Mouse (Mus musculus) stomach, embryonic 16.5 days (tissue): Measurements from ENCODE around the gene Akap4. TPM values are rescaled to one million over a fixed set of nuclear protein-coding genes. Genes with fewer than 3 reads are reported as not detected.

ENCODE experiments used
- ATAC-seq: fragments of 200-750 bp; cut with Nextera tagmentation; 2 replicates; pipeline ENCODE4 v1.8.0; 2017; ENCODE audit warnings: moderate number of reproducible peaks, moderate TSS enrichment; ENCODE audit not compliant: insufficient read depth, low FRiP score
- H3K27ac ChIP-seq: fragments of 300-500 bp; sonication (generic); 2 replicates; pipeline ENCODE4 v1.5.1; 2014; ENCODE audit warnings: low read length
- H3K27me3 ChIP-seq: fragments of 300-500 bp; sonication (generic); 2 replicates; pipeline ENCODE4 v1.6.1; 2014; ENCODE audit warnings: low read length, control low read depth, mixed read lengths; ENCODE audit not compliant: control insufficient read depth, insufficient read depth
- H3K36me3 ChIP-seq: fragments of 300-500 bp; sonication (generic); 2 replicates; pipeline ENCODE4 v1.6.1; 2014; ENCODE audit warnings: low read length; ENCODE audit not compliant: control insufficient read depth, insufficient read depth
- H3K4me1 ChIP-seq: fragments of 300-500 bp; sonication (generic); 2 replicates; pipeline ENCODE4 v1.6.1; 2014; ENCODE audit warnings: low read length, control low read depth, mixed read lengths; ENCODE audit not compliant: control insufficient read depth, insufficient read depth
- H3K4me2 ChIP-seq: fragments of 300-500 bp; sonication (generic); 2 replicates; pipeline ENCODE4 v1.6.1; 2014; ENCODE audit warnings: low read depth, low read length, mixed read lengths
- H3K4me3 ChIP-seq: fragments of 300-500 bp; sonication (generic); replicated peaks from 2 replicates; pipeline ENCODE4 v1.5.1; 2014; ENCODE audit warnings: mild to moderate bottlenecking, low read length
- H3K9ac ChIP-seq: fragments of 300-500 bp; sonication (generic); 2 replicates; pipeline ENCODE4 v1.6.1; 2014; ENCODE audit warnings: low read length
- H3K9me3 ChIP-seq: fragments of 300-500 bp; sonication (generic); replicated peaks from 2 replicates; pipeline ENCODE4 v1.6.1; 2016; ENCODE audit warnings: low read length, control low read depth; ENCODE audit not compliant: control insufficient read depth
- WGBS: fragments of 180-500 bp; shearing (Covaris S2); extraction: QIAGEN DNeasy Blood & Tissue Kit; methylation state at CpG from one replicate; pipeline ENCODE4 v1.1.7; 2014; 5-methylcytosine and 5-hydroxymethylcytosine counted together
- polyA plus RNA-seq: library from polyadenylated mRNA; unstranded; fragments of >200 nt; fragmentation: Nextera tagmentation; extraction: Ambion mirVana; gene quantifications from 2 replicates; pipeline ENCODE4 v1.2.1, GENCODE M21; 2015

Gene Akap4
- polyA plus RNA-seq = not detected in 2 replicates

DNA sequence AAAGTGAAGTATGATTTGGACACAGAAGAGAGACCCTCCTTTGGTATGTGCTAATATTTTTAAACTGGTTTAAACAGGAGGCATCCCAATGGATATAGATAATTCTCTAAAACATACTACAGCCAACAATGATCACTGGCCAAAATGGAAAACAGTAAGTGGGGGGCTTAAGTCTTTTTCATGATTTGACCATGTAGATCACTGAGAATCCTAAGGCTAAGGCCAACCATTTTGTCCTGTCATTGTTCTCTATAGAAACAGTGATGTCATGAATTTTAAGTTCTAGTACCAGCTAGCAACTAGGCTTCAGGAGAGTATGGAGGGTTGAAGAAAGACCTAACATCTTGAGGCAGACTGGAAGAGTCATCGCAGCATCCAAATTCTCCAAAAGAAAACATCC, at the start of gene Akap4:
Gene Akap4, plus strand, starts transcription at position 301 of the 400 bp plus-strand sequence.
- no peak within 1 kb of the TSS for H3K4me3 ChIP-seq
- H3K9ac ChIP-seq = no peak within 1 kb of the TSS
- no peaks in the 10 kb centered on the region for H3K36me3 ChIP-seq
- WGBS = 100% methylated on average over 1 of the region's 1 CpGs
- no peak within 1 kb of the TSS for H3K4me2 ChIP-seq
- no peak for ATAC-seq
- H3K27ac ChIP-seq = no peak within 1 kb of the TSS
- H3K9me3 ChIP-seq = no peaks in the 10 kb centered on the region
- H3K27me3 ChIP-seq = no peaks in the 10 kb centered on the region
- H3K4me1 ChIP-seq = no peaks in the 10 kb centered on the region

DNA sequence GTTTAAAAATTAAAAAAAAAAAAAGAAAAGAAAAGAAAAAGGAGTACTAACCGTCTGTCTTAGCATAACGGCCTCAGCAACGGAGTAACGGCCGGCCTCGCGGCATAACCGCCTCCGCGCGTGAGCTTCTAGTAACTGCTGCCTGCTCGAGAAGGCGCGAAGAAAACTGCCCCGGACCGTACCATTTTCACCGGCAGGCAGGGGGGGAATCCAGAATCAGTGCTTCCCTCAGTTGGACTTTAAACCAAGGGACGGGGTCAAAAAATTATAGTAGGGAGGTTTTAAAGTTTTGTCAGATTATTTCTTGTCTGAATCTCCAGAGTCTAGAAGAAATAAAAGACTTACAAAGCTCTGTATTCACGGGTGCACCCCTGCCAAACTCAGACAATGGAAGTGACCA, 25.8 kb upstream of the Akap4 start, which contains the start of gene Ccnb3:
Gene Ccnb3, minus strand, starts transcription at position 101 of the 400 bp plus-strand sequence.
- 92% methylated on average over 19 of the region's 19 CpGs for WGBS
- Histone ChIP-seq H3K27ac (no peak within 1 kb of the TSS), H3K9ac (no peak within 1 kb of the TSS), H3K27me3 (no peaks in the 10 kb centered on the region), H3K36me3 (no peaks in the 10 kb centered on the region), H3K4me2 (no peak within 1 kb of the TSS), H3K4me3 (no peak within 1 kb of the TSS), H3K4me1 (no peaks in the 10 kb centered on the region), H3K9me3 (no peaks in the 10 kb centered on the region)
- no peak for ATAC-seq

DNA sequence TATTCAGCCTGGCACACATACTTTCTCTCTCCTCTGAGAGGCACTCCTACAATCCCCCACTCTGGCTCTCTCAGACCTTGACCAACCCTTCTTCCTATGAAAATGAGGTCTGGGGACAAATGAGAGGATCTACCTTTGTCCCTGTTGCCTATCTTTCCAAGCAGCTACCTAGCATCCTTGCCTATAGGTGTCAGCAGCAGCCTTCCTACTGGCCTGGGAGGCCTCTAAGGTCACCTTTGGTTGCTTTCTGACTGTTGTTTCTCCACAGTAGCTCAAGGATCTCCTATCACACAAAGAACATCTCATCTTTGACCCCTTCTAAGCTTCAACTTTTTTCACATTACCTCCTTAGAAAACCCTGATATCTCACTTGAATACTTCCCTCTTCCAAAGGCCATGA, 10.3 kb upstream of the Akap4 start:
- Histone ChIP-seq H3K27ac (no peak overlapping the region), H3K36me3 (no peaks in the 10 kb centered on the region), H3K27me3 (no peaks in the 10 kb centered on the region), H3K9ac (no peak overlapping the region), H3K4me3 (no peak overlapping the region), H3K4me1 (no peaks in the 10 kb centered on the region), H3K4me2 (no peak overlapping the region), H3K9me3 (no peaks in the 10 kb centered on the region)
- no peak for ATAC-seq

DNA sequence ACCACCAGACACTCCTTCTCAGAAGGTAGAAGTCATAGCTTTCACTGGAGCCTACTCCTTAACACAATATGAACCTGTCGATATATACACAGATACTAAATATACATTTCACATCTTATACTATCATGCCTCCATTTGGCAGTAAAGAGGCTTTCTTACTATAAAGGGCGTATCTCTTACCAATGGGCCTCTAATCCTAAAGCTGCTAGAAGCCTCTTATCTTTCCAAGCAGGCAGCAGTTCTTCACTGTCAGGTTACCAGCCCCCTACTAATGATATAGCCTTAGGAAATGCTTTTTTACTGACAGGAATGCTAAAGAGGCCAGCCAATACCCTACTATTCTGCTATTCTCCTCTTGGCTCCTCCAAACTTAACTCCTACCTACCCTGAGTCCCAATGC, 9.7 kb upstream of the Akap4 start:
- Histone ChIP-seq H3K27ac (no peak overlapping the region), H3K27me3 (no peaks in the 10 kb centered on the region), H3K4me3 (no peak overlapping the region), H3K9me3 (no peaks in the 10 kb centered on the region), H3K36me3 (no peaks in the 10 kb centered on the region), H3K9ac (no peak overlapping the region), H3K4me1 (no peaks in the 10 kb centered on the region), H3K4me2 (no peak overlapping the region)
- no peak for ATAC-seq
- 76% methylated on average over 2 of the region's 2 CpGs for WGBS

DNA sequence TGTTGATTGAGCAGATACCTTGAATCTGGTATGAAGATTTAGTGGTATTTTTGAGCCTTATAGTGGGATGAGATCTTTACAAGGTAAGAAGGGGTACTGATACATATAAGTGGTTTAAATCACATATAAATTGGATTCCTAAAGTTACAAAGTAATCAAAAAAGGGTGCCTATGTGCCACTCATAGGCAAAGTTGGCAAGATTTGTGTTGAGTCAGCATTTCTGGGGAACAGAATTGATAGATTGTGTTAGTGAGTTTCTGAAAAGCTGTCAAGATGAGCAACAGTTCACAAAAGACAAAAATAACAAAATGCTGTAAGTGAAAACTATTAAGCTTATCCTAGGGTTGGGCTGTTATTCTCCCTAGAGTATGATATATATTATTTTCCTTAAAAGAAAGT, 3.2 kb upstream of the Akap4 start:
- H3K4me3 ChIP-seq = no peak overlapping the region
- no peaks in the 10 kb centered on the region for H3K27me3 ChIP-seq
- no peak overlapping the region for H3K27ac ChIP-seq
- no peaks in the 10 kb centered on the region for H3K4me1 ChIP-seq
- H3K9ac ChIP-seq = no peak overlapping the region
- no peaks in the 10 kb centered on the region for H3K9me3 ChIP-seq
- no peak overlapping the region for H3K4me2 ChIP-seq
- ATAC-seq = no peak
- no peaks in the 10 kb centered on the region for H3K36me3 ChIP-seq

DNA sequence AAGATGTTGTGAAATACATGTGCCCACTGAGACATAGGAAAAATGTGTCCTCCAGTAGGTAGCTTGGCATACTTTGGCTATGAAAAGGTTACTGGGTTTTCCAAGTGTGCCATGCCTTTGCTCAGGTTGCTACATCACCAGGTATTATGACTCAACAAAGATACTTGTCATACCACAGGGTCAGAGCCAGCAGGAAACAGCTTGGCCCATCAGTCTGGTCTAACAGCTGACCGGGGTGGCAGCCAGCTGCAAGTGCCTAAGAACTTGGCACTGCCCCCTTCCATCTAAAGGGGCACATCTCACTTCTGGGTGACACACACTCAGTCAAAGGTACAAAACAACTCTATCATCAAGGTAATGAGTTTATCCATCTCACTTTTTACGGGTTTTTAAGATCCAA, 683 bp downstream of the Akap4 start:
- H3K36me3 ChIP-seq = no peaks in the 10 kb centered on the region
- no peak for ATAC-seq
- no peaks in the 10 kb centered on the region for H3K27me3 ChIP-seq
- 84% methylated on average over 2 of the region's 2 CpGs for WGBS
- no peaks in the 10 kb centered on the region for H3K9me3 ChIP-seq
- no peak overlapping the region for H3K4me2 ChIP-seq
- no peak overlapping the region for H3K9ac ChIP-seq
- H3K27ac ChIP-seq = no peak overlapping the region
- no peak overlapping the region for H3K4me3 ChIP-seq
- no peaks in the 10 kb centered on the region for H3K4me1 ChIP-seq

DNA sequence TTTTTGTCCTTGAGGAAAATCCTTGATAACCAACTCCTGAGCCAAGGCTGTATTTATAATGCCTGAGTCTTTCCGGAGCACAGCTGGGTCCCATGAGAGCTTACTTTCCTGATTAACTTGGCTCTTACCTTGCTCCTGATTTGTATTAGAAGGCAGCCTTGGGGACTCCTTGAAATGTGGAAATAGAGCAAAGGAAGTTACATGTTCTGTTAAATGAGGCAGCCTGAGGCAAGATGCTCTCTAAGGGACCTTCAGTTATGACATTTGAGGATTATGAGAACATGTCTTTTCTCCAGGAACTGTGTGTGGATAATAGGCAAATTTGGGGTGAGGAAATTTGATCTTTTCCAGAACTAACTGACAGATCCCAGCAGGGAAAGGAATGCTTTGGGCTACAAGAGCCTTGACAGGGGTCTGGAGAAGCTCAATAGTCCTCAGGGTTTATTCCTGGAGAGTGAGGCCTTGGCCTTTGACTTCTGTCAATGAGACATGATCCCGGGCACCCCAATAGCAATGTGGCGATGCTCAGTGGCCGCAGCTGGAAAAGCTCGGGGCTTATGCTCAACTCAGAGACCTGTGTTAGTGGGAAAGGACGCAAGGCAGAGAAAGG, 12.6 kb downstream of the Akap4 start:
- ATAC-seq = no peak
- Histone ChIP-seq H3K27me3 (no peaks in the 10 kb centered on the region), H3K36me3 (no peaks in the 10 kb centered on the region), H3K27ac (no peak overlapping the region), H3K4me2 (no peak overlapping the region), H3K4me1 (no peaks in the 10 kb centered on the region), H3K4me3 (no peak overlapping the region), H3K9me3 (no peaks in the 10 kb centered on the region), H3K9ac (no peak overlapping the region)
- 60% methylated on average over 6 of the region's 6 CpGs for WGBS

DNA sequence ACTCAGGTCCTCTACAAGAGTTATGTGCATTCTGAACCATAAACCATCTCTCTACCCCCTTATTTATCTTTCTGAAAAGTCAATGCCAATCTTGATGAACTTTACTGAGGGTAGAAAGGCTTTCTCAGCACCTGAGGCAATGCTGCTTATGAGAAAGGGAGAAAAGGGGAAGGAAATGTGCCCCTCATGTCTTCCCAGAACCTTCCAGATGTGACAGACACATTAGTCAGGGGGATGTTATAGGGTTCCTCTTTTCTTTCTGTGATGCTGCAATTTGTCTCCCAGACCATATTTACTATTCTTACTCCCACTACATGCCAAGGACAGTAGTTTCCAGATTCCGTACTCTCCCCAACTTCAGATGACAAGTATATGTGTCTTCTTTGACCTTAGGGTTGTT, 18.6 kb downstream of the Akap4 start:
- no peaks in the 10 kb centered on the region for H3K9me3 ChIP-seq
- H3K4me1 ChIP-seq = no peaks in the 10 kb centered on the region
- no peak overlapping the region for H3K27ac ChIP-seq
- H3K9ac ChIP-seq = no peak overlapping the region
- 58% methylated on average over 1 of the region's 1 CpGs for WGBS
- no peak overlapping the region for H3K4me2 ChIP-seq
- H3K36me3 ChIP-seq = no peaks in the 10 kb centered on the region
- no peak for ATAC-seq
- no peaks in the 10 kb centered on the region for H3K27me3 ChIP-seq
- no peak overlapping the region for H3K4me3 ChIP-seq

DNA sequence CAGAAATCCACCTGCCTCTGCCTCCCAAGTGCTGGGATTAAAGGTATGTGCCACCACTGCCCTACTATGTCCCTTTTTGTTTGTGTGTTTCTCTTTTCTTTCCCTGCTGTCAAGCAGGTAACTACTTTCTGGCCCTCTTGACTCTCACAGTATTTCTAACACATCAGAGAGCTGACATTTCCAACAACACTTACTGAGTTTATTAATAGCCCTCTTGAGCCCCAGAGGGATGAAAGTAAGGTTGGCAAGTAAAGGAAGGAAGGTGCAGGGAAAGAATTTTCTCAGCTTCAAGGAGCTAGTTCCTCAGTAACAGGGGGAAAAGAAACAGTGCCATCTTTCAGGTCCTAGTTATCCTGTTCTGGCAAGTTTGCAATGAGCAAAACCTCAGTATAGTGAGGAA, 23.0 kb downstream of the Akap4 start:
- Histone ChIP-seq H3K4me1 (no peaks in the 10 kb centered on the region), H3K36me3 (no peaks in the 10 kb centered on the region), H3K9ac (no peak overlapping the region), H3K4me3 (no peak overlapping the region), H3K4me2 (no peak overlapping the region), H3K27me3 (no peaks in the 10 kb centered on the region), H3K9me3 (no peaks in the 10 kb centered on the region), H3K27ac (no peak overlapping the region)
- no peak for ATAC-seq

DNA sequence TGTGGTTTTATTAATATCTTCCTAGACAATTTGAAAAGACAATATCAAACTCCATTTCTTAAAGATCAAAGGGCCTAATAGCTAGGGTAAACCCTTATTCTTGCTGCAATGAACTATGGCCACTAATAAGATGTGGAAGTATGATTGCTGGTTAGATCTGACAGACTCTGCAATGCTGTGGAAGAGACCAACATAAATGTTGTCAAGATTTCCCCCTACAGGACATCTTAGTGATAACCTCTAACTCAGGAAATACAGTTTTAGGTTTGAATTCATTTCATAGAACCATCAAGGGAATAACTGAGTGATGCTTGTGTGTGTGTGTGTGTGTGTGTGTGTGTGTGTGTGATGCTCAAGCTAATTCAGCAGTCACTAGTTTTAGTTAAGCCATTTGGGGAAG, 35.0 kb downstream of the Akap4 start:
- H3K9ac ChIP-seq = no peak overlapping the region
- H3K4me3 ChIP-seq = no peak overlapping the region
- no peaks in the 10 kb centered on the region for H3K4me1 ChIP-seq
- no peak for ATAC-seq
- no peaks in the 10 kb centered on the region for H3K9me3 ChIP-seq
- no peak overlapping the region for H3K4me2 ChIP-seq
- no peaks in the 10 kb centered on the region for H3K36me3 ChIP-seq
- H3K27ac ChIP-seq = no peak overlapping the region
- H3K27me3 ChIP-seq = no peaks in the 10 kb centered on the region
